Mouse (Mus musculus): ENCODE data around the gene Nfkb2.

Gene Nfkb2

DNA sequence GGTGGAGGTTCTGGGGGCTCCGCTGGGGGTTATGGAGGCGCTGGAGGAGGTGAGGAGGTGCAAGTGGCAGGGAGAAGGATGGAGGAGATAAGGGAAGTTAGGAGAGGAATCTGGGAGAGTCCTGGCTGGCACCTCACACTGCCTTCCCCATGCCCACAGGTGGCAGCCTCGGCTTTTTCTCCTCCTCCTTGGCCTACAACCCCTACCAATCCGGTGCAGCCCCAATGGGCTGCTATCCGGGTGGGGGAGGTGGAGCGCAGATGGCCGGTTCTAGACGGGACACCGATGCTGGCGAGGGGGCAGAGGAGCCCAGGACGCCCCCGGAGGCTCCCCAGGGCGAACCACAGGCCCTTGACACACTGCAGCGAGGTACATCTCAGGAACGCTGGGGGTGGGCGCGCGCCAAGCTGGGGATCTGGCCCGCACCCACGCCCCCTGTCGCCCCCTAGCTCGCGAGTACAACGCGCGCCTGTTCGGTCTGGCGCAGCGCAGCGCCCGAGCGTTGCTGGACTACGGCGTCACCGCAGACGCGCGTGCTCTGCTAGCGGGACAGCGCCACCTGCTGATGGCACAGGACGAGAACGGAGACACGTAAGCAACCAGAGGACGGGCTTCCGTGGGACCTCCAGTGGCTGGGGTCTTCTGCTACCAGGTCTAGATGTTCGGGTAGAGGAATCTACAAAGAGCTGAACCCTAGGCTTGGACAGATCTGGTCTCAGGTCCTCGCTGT, 4.8 kb downstream of the Nfkb2 start:
- peak; percentile 91 for DNase-seq

DNA sequence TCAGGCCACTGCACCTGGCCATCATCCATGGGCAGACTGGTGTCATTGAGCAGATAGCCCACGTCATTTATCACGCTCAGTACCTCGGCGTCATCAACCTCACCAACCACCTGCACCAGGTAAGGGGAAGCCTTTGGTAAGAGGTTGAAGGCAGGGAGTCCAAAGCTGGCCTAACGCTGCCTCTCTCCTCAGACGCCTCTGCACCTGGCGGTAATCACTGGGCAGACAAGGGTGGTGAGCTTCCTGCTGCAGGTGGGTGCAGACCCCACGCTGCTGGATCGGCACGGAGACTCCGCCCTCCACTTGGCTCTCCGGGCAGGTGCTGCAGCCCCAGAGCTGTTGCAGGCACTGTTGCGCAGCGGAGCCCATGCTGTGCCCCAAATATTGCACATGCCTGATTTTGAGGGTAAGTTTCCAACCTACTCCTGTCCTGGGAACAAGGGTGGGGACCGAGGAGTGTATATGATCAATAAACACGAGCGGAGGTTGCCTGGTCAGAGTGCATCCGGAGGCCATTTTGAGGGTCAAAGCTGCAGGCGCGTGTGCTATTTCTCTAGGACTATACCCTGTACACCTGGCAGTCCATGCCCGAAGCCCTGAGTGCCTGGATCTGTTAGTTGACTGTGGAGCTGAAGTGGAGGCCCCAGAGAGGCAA, 5.7 kb downstream of the Nfkb2 start:
- DNase-seq = peak; percentile 1

- peak; percentile 3 for DNase-seq
These were observed 6.3 kb downstream of the Nfkb2 start for GRCm38 (mm10) chr19:46310312-46310865.

DNA sequence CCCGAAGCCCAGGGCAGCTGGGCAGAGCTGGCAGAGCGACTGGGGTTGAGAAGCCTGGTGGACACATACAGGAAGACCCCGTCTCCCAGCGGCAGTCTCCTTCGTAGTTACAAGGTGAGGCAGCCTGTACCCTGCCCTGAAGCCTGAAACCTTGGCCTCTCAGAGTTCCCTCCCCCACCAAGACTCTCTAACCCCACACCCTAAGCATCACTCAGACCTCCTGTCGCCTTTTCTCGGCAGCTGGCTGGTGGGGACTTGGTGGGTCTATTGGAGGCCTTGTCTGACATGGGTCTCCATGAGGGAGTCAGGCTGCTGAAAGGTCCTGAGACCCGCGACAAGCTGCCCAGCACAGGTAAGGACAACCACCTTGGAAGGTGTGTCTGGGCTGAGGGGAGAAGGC, 7.2 kb downstream of the Nfkb2 start:
- no peak for DNase-seq

DNA sequence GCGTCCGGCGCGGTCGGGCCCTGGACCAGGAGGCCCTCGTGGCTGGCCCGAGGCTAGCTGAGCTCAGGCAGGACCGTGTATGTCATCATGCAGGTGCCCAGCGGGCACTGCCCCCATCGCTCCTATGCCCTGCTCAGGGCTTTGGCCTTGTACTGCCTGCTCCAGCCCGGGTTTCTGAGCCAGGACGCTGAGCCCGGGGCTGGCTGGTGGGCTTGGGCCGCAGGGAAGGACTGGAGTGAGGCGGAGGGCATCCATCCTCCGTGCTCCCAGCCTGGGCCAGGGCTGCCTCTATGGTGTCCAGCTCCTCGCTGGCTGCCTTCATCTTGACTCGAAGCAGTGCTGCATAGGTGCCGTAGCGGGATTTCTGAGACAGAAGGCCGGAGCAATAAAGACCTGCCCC, 8.4 kb downstream of the Nfkb2 start:
- DNase-seq = no peak

DNA sequence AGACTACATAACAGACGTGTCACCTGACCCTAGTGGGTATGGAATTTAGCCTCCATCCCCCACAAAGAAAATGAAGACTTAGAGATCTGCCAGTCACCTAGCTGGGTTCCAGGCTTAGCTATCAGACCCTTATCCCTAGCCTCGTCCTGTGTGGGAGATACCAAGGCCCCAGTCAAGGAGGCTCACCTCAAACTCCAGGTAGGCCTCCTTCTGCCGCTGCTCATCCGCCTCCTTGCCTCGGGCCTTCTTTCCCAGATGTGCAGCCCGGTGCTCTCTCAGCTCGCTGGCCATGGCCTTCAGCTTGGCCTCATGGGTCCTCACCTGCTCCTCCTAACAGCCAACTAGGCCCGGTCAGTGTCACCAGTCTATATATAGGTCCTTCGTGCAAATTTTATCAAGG, 9.0 kb downstream of the Nfkb2 start:
- peak; percentile 3 for DNase-seq

DNA sequence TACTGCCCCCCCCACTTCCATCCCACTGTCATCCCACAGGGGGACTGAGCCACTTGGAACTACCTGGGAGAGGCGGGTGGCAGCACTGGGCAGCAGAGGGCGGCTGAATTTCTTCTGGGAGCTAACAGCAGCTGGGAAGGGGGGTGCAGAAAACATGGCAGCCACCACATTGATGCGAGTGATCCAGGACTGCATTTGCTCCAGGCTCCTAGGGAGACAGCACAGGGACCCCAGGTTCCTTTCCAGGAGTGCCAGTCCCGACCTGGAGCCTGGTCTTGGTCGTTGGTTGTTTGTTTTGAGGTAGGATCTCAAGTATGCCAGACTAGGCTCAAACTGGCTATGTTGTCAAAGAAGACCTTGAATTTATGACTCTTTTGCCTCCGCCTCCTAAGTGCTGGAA, 9.5 kb downstream of the Nfkb2 start:
- DNase-seq = peak; percentile 2

GRCm38 (mm10) chr19:46314151-46314601, 10.1 kb downstream of the Nfkb2 start:
- no peak for DNase-seq

- DNase-seq = peak; percentile 2
These were observed 11.0 kb downstream of the Nfkb2 start for GRCm38 (mm10) chr19:46314872-46315742.

DNA sequence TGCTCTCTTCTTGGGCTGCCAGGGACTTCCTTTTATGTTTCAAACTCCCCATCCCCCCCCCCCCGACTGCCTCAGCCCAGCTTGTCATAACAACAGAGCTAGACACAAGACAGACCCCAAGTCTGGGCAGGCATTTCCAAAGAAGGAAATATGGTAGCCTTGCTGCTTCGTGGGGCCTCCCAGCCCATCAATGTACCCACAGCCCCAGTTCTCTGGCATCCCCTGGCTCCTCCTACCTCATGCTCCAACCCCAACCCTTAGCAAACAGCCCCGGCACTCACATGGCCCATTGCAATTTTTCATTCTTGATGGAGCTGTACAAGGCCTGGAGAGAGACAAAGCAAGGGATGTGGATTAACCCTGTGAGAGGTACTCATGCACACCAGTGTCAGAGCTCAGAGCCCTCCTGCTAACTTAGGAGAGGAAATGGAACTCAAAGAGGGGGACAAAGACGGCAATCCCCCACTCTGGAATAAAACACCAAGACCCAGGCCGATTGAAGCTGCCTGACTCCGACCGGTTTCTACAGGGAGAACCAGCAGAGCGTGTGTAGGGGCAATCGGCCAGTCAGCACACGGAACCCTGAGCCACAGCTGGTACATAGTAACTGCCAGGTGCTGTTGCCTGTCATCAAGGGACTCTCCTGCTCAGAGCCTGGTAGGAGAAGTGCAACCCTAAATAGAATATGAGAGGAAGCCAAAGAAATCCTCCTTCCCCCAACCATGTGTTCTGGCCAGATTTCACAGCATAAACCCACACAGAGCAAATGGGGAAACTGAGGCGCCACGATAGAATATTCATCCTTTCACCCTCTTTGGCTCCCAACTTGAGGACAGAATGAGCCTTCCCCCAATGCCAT, 11.9 kb downstream of the Nfkb2 start:
- DNase-seq = no peak

DNA sequence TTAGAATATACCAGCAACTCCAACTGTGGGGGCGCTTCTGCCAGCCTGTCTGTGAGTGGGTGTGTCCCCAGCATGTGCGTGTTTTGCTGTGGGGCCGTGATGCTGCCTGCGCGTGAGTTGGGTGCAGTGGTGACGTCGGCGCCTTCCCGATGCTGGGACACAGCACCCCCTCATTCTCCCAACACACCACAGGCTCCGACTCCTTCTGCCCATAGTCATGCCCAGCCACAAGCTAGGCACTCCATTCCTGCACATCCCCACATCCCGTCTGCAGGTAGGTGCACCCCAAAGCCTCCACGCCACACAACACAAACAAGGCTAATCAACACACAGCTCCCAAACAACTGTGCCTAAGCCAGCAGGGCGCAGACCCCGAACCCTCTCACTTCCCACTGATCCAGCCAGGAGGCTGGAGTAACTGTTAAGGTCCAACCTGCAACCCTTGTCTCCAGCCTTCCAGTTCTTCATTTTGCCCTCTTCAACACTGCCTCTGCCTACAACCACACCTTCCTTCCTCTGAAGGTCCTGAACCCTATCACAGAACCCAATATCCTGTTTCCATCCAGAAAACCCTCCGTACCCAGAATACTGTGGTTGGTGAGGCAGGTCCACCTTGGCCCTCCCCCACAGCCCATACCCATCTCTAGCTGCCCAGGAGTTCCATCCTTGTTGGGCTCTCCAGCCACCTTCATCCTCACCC, 12.9 kb downstream of the Nfkb2 start:
- DNase-seq = no peak

- no peak for DNase-seq
These were observed 13.4 kb downstream of the Nfkb2 start for GRCm38 (mm10) chr19:46317546-46317885.

DNA sequence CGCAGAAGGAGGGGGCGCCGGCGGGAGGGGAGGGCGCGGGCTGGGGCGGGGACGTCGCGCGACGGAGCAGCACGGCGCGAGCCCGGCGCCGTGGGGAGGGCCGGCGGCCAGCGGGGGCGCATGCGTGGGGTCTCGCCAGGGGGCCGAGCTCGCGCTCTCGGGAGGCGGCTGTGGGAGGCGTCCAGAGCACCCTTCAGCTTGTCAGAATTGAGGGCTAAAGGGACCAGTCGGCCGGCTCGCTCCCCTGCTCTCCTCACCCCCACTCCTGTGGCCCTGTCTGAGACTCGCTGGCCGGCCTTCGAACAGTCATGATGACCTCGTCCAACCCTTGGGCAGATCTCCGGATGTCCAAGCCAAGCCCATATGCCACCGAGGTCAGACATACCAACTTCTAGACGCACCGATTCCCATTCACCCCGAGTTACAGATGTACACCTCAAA, 13.9 kb downstream of the Nfkb2 start:
- no peak for DNase-seq

DNA sequence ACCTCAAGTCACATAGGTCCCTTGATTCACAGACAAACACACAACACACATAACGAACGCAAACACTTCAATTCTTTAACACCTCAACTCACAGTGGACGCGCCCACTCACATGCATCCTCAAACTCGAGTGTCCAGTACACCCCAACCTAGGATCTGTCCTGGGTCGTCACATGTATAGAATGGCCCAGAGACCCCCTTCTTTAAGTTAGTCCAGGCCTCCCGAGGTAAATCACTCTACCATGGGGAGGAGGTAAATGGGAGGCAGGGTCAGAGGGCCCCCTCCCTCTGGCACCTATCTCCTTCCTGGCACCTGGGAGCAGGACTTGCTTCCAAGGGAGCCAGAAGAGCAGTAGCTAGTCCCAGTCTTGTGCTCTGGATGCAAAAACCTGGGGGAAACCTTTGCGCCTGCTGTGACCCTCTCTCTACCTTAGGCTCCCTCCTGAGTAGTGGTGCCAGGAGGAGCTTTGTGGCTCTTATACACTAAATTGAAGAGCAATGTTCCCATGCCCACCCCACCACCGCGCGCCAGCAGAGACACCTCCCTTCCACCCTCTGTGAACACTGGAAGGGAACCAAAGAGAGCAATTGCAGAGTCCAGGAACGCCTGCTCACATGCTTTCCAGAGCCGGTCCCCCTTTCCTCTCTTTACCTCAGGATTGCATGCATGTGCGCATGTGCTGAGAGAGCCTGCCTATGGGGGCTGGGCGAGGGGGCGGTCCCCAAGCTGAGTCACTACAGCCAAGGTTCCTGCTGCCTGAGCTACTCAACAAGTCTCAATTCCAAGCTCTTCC, 14.7 kb downstream of the Nfkb2 start:
- DNase-seq = no peak

GRCm38 (mm10) chr19:46320076-46320785, 16.1 kb downstream of the Nfkb2 start:
- no peak for DNase-seq

DNA sequence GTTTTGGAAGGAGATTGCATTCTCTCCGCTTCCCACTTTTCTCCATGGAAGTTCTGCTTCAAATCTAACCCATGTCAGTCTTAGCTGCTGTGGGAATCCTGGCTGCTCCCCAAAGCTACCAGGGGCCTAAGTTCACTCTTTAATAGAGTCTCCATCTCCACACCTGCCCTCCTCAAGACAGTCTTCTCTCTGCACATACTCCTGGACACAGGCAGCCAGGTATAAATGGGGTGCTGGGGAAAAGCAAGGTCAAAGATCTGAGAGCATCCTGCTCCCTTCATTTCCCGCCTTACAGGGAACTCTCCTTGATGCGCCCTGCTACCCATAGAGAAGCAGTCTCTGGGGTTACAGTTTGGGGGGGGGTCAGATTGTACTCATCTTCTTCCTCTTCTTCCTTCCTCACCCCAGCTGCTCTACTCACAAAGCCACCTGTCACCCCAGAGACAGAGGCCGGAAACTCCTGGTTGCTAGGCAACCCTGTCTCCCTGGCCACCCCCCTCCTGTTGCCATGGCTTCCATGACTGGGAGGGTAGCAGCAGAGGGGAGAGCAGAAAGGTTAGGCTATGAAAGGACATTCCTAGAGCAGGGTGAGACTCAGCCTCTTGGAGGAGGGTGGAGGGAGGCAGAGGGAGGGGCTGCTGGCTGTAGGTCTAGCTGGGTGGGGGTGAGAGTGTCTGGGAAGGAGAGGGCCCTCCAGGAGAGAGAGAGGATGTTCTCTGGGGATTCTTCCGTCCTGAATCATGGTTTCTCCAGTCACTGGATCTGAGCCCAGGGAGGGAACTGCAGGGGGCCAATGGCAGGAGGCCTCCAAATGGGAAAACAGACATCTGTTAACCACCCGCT, 17.2 kb downstream of the Nfkb2 start:
- peak; percentile 83 for DNase-seq

GRCm38 (mm10) chr19:46322144-46322995, 18.2 kb downstream of the Nfkb2 start:
- no peak for DNase-seq

DNA sequence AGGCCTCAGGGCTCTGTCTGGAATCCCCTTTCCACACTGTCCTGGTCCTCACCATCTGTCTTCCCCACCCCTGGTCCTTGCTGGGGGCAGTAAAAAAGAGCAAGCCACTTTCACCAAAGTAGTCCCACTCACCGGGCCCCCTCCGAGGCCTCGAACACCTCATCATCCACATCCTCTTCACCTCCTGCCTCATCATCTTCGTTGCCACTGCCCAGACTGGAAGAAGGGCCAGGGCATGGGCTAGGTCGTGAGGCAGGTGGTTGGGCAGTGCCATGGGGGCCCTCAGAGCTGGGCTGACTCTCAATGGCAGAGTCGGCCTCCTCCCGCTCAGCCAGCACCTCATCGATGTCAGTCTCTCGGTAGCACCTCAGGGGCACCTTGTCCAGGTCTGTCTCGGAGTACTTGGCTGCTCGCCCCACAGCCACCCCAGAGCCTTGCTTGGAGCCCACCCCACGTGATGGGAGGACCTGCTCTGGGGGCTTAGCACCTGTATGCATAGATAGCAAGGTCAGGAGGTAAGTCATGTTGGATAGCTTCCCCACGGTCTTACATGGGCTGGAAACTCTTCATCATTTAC, 19.0 kb downstream of the Nfkb2 start:
- DNase-seq = no peak

All from thymus, postnatal 14 days (tissue).